Mouse (Mus musculus) limb, embryonic 14.5 days (tissue): ENCODE data around the gene 1810009A15Rik. TPM values are rescaled to one million over a fixed set of nuclear protein-coding genes. Genes with fewer than 3 reads are reported as not detected.

Experiments
- ATAC-seq: fragments of 200-750 bp; cut with Nextera tagmentation; 2 replicates; pipeline ENCODE4 v1.8.0; 2017; ENCODE audit warnings: low read depth, moderate number of reproducible peaks, moderate TSS enrichment; ENCODE audit not compliant: low FRiP score
- DNase-seq: peaks from one replicate; pipeline ENCODE4 v3.0.0-alpha.2; 2015; ENCODE audit warnings: low spot score
- H3K27ac ChIP-seq: fragments of 300-500 bp; sonication (generic); replicated peaks from 2 replicates; pipeline ENCODE4 v1.5.1; 2014; ENCODE audit warnings: low read depth, mild to moderate bottlenecking, low read length, moderate library complexity, mixed read lengths
- H3K27me3 ChIP-seq: fragments of 300-500 bp; sonication (generic); 2 replicates; pipeline ENCODE4 v1.6.1; 2014; ENCODE audit warnings: low read length, mixed read lengths; ENCODE audit not compliant: control insufficient read depth, insufficient read depth
- H3K36me3 ChIP-seq: fragments of 300-500 bp; sonication (generic); 2 replicates; pipeline ENCODE4 v1.6.1; 2014; ENCODE audit warnings: mild to moderate bottlenecking, low read length, moderate library complexity, mixed read lengths; ENCODE audit not compliant: control insufficient read depth, insufficient read depth
- H3K4me1 ChIP-seq: fragments of 300-500 bp; sonication (generic); 2 replicates; pipeline ENCODE4 v1.6.1; 2014; ENCODE audit warnings: antibody characterized with exemption, low read length, mixed read lengths; ENCODE audit not compliant: control insufficient read depth, insufficient read depth
- H3K4me2 ChIP-seq: fragments of 300-500 bp; sonication (generic); replicated peaks from 2 replicates; pipeline ENCODE4 v1.6.1; 2014; ENCODE audit warnings: low read depth, mild to moderate bottlenecking, low read length, moderate library complexity; ENCODE audit not compliant: severe bottlenecking
- H3K4me3 ChIP-seq: fragments of 300-500 bp; sonication (generic); replicated peaks from 2 replicates; pipeline ENCODE4 v1.5.1; 2014; ENCODE audit warnings: low read length
- H3K9ac ChIP-seq: fragments of 300-500 bp; sonication (generic); 2 replicates; pipeline ENCODE4 v1.6.1; 2014; ENCODE audit warnings: mild to moderate bottlenecking, low read depth, low read length, moderate library complexity; ENCODE audit not compliant: severe bottlenecking
- H3K9me3 ChIP-seq: fragments of 300-500 bp; sonication (generic); 2 replicates; pipeline ENCODE4 v1.6.1; 2016; ENCODE audit warnings: low read length; ENCODE audit not compliant: control insufficient read depth
- POLR2A ChIP-seq: fragments of 200-500 bp; IDR thresholded peaks from 2 replicates; pipeline ENCODE4 v1.8.0; 2012; ENCODE audit warnings: inconsistent platforms, mild to moderate bottlenecking, moderate library complexity, borderline replicate concordance; ENCODE audit not compliant: insufficient read depth, insufficient read length; ENCODE audit errors: extremely low read depth
- WGBS: fragments of 180-500 bp; shearing (Covaris S2); extraction: QIAGEN DNeasy Blood & Tissue Kit; methylation state at CpG from one replicate; pipeline ENCODE4 v1.1.7; 2014; 5-methylcytosine and 5-hydroxymethylcytosine counted together
- polyA plus RNA-seq, 2 experiments: library from polyadenylated mRNA; depleted of rRNA in 1 of 2; stranded (reverse) in 1 of 2; unstranded in 1 of 2; fragments of >200 nt; fragmentation: Nextera tagmentation in 1 of 2; extraction: Ambion mirVana in 1 of 2; gene quantifications; 2 replicates each; pipeline versions ENCODE4 v1.2.1 to v1.2.3; 2012 to 2014

Gene 1810009A15Rik
- polyA plus RNA-seq, 2 experiments, result 80.2 to 92.1 TPM

DNA sequence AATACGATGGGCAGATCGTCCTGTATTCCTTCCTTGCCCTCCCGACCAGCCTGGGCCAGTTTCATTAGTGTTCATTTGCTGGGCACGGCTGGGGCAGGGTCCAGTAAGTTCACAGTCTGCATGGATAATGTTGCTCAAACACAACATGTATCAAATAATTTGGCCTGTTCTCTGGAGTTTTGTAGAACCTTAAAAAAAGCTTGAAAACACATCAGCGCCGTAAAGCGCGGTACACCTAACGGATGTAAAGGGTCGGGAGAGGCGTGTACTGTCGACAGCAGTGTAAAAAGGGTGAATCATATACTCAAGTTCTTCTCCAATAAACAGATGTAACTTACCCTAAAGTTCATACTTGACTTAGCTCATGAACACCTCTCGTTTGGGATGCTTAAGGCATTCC is 9.9 kb downstream of the 1810009A15Rik start:
- Histone ChIP-seq H3K4me3 (peak overlapping the region; percentile 95), H3K36me3 (peaks cover 47% of the 10 kb centered on the region), H3K27ac (peak overlapping the region; percentile 78), H3K4me1 (peaks cover 16% of the 10 kb centered on the region), H3K9me3 (no peaks in the 10 kb centered on the region), H3K9ac (peak overlapping the region; percentile 91), H3K27me3 (no peaks in the 10 kb centered on the region), H3K4me2 (peak overlapping the region; percentile 86)
- no peak for ATAC-seq
- no peak for TF ChIP-seq POLR2A
- 3% methylated on average over 13 of the region's 13 CpGs for whole genome bisulfite sequencing
- no peak for DNase-seq

DNA sequence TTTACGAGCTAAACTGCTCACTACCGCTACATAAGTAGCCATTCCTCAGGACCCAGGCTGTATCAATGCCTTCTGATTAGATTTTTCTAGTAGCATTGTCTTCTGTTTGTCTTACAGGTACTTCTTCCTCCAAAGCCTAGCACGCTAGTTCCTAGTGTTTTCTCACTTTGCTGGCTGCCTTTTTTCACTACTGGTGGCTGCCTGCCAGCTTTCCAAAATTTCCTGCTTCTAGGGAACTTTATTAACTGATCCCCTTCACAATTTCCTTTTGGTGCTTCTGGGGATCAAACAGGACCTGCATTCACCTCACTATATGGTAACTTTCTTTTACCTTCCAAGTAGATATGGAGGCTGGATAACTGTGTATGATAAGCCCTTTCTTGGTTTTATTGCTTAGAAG is 10.4 kb downstream of the 1810009A15Rik start:
- no peak for ATAC-seq
- Histone ChIP-seq H3K4me1 (peaks cover 13% of the 10 kb centered on the region), H3K27me3 (no peaks in the 10 kb centered on the region), H3K27ac (0 out of 2 replicates have a peak overlapping the region, but pooled peaks have one; percentile 78), H3K9ac (peak overlapping the region; percentile 91), H3K9me3 (no peaks in the 10 kb centered on the region), H3K4me3 (peak overlapping the region; percentile 95), H3K36me3 (peaks cover 52% of the 10 kb centered on the region), H3K4me2 (peak overlapping the region; percentile 86)
- 25% methylated on average over 3 of the region's 3 CpGs for WGBS
- no peak for TF ChIP-seq POLR2A
- DNase-seq, result no peak

DNA sequence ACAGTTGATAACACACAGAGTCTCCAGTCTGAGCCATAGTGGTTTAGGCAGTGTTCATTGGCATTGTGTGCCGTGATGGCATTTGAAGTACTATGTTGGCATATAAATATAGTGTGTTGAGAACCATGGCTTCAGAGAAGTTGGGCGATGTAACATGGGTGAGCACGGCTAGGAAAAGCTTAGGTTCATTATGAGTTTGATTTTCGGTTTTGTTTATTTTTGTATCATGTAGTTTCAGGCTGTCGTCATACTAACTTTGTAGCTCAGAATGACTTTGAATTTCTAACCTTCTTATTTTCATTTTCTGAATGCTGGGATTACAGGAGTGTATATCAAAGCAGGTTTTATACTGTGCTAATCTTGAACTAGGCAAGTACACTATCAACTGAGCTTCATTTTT is 14.8 kb downstream of the 1810009A15Rik start:
- H3K36me3 ChIP-seq, result peaks cover 66% of the 10 kb centered on the region
- H3K9ac ChIP-seq, result no peak overlapping the region
- no peak for ATAC-seq
- peaks cover 8% of the 10 kb centered on the region for H3K4me1 ChIP-seq
- H3K27me3 ChIP-seq, result no peaks in the 10 kb centered on the region
- H3K4me3 ChIP-seq, result no peak overlapping the region
- H3K27ac ChIP-seq, result no peak overlapping the region
- 95% methylated on average over 5 of the region's 5 CpGs for WGBS
- no peaks in the 10 kb centered on the region for H3K9me3 ChIP-seq
- no peak for DNase-seq
- TF ChIP-seq POLR2A, result no peak
- no peak overlapping the region for H3K4me2 ChIP-seq

DNA sequence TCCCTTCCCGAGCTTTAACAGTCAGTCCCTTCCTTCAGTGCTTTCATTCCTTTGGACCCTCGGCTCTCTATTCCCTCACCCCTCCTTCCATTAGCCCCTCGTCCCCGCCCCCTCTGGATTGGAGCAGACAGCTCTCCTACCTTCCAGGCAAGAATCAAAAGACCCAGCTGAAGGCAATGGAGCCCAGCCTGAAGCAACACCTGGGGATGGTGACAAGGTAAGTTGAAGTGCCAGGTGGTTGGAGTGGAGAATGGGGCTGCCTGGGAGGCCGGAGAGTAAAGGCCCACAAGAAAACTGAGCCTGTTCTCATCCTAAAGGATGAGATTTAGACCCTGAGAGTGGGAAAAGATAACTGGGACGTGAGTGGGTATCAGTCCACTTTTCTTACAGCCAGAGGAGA is 19.9 kb downstream of the 1810009A15Rik start:
- Histone ChIP-seq H3K27me3 (no peaks in the 10 kb centered on the region), H3K36me3 (peaks cover 97% of the 10 kb centered on the region), H3K4me2 (no peak overlapping the region), H3K9me3 (no peaks in the 10 kb centered on the region), H3K4me3 (no peak overlapping the region), H3K27ac (no peak overlapping the region), H3K9ac (no peak overlapping the region), H3K4me1 (no peaks in the 10 kb centered on the region)
- no peak for DNase-seq
- no peak for ATAC-seq
- no peak for TF ChIP-seq POLR2A
- WGBS, result 85% methylated on average over 6 of the region's 6 CpGs

DNA sequence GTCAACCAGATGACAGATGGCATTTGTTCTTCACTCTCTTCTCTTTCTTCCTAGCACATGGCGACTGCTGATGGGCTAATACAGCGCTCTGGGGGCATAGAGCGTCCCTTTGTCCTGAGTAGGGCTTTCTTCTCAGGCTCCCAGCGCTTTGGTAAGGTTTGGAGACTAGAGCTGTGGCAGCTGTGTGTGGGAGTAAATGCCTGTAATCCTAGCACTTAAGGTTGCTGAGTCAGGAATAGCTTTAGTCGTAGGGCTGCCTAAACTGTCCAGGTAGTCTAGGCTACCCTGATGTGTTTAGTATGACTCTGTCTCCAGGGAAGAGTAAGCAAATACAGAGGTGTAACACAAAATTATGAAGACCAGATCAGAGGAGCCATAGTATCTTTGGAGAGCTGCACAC is 23.2 kb downstream of the 1810009A15Rik start:
- Histone ChIP-seq H3K4me3 (no peak overlapping the region), H3K9ac (no peak overlapping the region), H3K27ac (no peak overlapping the region), H3K9me3 (no peaks in the 10 kb centered on the region), H3K27me3 (no peaks in the 10 kb centered on the region), H3K4me2 (no peak overlapping the region), H3K4me1 (no peaks in the 10 kb centered on the region), H3K36me3 (peaks cover 98% of the 10 kb centered on the region)
- ATAC-seq (no peak), DNase-seq (no peak)
- no peak for TF ChIP-seq POLR2A
- WGBS, result 95% methylated on average over 5 of the region's 5 CpGs

- Histone ChIP-seq H3K4me3 (no peak overlapping the region), H3K27me3 (no peaks in the 10 kb centered on the region), H3K9ac (no peak overlapping the region), H3K4me1 (no peaks in the 10 kb centered on the region), H3K4me2 (no peak overlapping the region), H3K36me3 (peaks cover 83% of the 10 kb centered on the region), H3K9me3 (no peaks in the 10 kb centered on the region), H3K27ac (no peak overlapping the region)
- WGBS, result 93% methylated on average over 3 of the region's 3 CpGs
- DNase-seq (no peak), ATAC-seq (no peak)
- no peak for TF ChIP-seq POLR2A
These were observed 25.6 kb downstream of the 1810009A15Rik start for GRCm38 (mm10) chr19:8914212-8914611.
